Mouse (Mus musculus) lung, embryonic 15.5 days (tissue): ENCODE measurements around the gene Gper1. TPM values are rescaled to one million over a fixed set of nuclear protein-coding genes. Genes with fewer than 3 reads are reported as not detected.

Source experiments
- ATAC-seq: fragments of 200-750 bp; cut with Nextera tagmentation; 2 replicates; pipeline ENCODE4 v1.8.0; 2017; ENCODE audit warnings: moderate number of reproducible peaks, borderline replicate concordance; ENCODE audit not compliant: low FRiP score, low TSS enrichment; ENCODE audit errors: extremely low read depth
- H3K27ac ChIP-seq: fragments of 300-500 bp; sonication (generic); 2 replicates; pipeline ENCODE4 v1.5.1; 2015; ENCODE audit warnings: moderate library complexity, mild to moderate bottlenecking, inconsistent platforms
- H3K27me3 ChIP-seq: fragments of 300-500 bp; sonication (generic); 2 replicates; pipeline ENCODE4 v1.6.1; 2015; ENCODE audit warnings: inconsistent platforms
- H3K36me3 ChIP-seq: fragments of 300-500 bp; sonication (generic); 2 replicates; pipeline ENCODE4 v1.6.1; 2015; ENCODE audit warnings: inconsistent platforms
- H3K4me1 ChIP-seq: fragments of 300-500 bp; sonication (generic); 2 replicates; pipeline ENCODE4 v1.6.1; 2015; ENCODE audit warnings: inconsistent platforms
- H3K4me2 ChIP-seq: fragments of 300-500 bp; sonication (generic); 2 replicates; pipeline ENCODE4 v1.6.1; 2015; ENCODE audit warnings: inconsistent platforms, mild to moderate bottlenecking, moderate library complexity
- H3K4me3 ChIP-seq: fragments of 300-500 bp; sonication (generic); 2 replicates; pipeline ENCODE4 v1.5.1; 2015; ENCODE audit warnings: mild to moderate bottlenecking, inconsistent platforms
- H3K9ac ChIP-seq: fragments of 300-500 bp; sonication (generic); 2 replicates; pipeline ENCODE4 v1.6.1; 2015; ENCODE audit warnings: inconsistent platforms
- H3K9me3 ChIP-seq: fragments of 300-500 bp; sonication (generic); 2 replicates; pipeline ENCODE4 v1.6.1; 2016; ENCODE audit warnings: inconsistent platforms
- WGBS: fragments of 180-500 bp; shearing (Covaris S2); methylation state at CpG from one replicate; pipeline ENCODE4 v1.1.7; 2015; 5-methylcytosine and 5-hydroxymethylcytosine counted together
- polyA plus RNA-seq: library from polyadenylated mRNA; unstranded; fragments of >200 nt; fragmentation: Nextera tagmentation; extraction: Ambion mirVana; gene quantifications from 2 replicates; pipeline ENCODE4 v1.2.1, GENCODE M21; 2015

Gene Gper1
- polyA plus RNA-seq, 1 experiment from 2014 or later: 6.6 TPM

GRCm38 (mm10) chr5:139459938-139460337, 37.0 kb downstream of the Gper1 start:
- H3K4me2 ChIP-seq: peak overlapping the region; percentile 64
- H3K36me3 ChIP-seq: peaks cover 3% of the 10 kb centered on the region; the same call in 1 of the 2 replicates
- H3K4me3 ChIP-seq: peak overlapping the region; percentile 62
- H3K9me3 ChIP-seq: no peaks in the 10 kb centered on the region
- H3K27me3 ChIP-seq: no peaks in the 10 kb centered on the region
- H3K9ac ChIP-seq: peak overlapping the region; percentile 53
- H3K27ac ChIP-seq: no peak overlapping the region
- peak; percentile 15; the same call in 1 of the 2 replicates for ATAC-seq
- peaks cover 17% of the 10 kb centered on the region for H3K4me1 ChIP-seq
- 9% methylated on average over 10 of the region's 10 CpGs for WGBS

DNA sequence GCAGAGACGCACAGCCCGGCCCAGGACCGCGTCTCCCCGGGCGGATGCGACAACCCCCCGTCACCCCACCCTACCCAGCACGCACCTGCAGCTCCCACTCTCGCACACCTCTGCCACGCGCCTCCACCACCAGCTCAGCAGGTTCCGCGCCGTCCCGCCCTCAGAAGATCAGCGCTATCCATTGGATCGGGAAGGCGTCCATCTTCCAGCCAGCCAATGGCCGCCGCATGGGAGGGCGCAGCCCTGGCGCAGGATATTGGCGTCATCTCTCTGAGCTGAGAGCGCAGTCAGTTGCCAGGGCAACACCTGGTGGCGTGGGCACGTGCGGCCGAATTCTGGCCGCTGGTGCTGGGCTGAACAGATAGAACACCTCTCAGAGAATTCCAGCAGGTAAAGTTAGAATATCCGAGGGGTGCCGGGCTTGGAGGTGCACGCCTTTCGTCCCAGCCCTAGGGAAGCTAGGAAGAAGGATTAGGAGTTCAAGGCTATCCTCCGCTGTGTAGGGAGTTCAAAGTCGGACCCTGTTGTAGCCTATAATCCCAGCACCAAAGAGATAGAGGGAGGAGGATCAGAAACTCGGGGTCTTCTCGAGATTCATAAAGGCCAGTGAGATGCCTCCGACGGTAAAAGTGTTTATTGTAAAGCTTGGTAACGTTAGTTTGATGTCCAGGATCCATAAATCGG, 37.6 kb downstream of the Gper1 start, which contains the start of gene 3110082I17Rik:
TSS of gene 3110082I17Rik (minus strand) at position 144 of the 684 bp plus-strand sequence.
- Histone ChIP-seq H3K36me3 (no peaks in the 10 kb centered on the region), H3K9me3 (no peaks in the 10 kb centered on the region), H3K4me3 (peak within 1 kb of the TSS; percentile 62), H3K27ac (no peak within 1 kb of the TSS), H3K4me1 (peaks cover 17% of the 10 kb centered on the region), H3K9ac (peak within 1 kb of the TSS; percentile 53), H3K27me3 (no peaks in the 10 kb centered on the region), H3K4me2 (peak within 1 kb of the TSS; percentile 64)
- WGBS: 3% methylated on average over 42 of the region's 42 CpGs
- peak; percentile 98 for ATAC-seq

DNA sequence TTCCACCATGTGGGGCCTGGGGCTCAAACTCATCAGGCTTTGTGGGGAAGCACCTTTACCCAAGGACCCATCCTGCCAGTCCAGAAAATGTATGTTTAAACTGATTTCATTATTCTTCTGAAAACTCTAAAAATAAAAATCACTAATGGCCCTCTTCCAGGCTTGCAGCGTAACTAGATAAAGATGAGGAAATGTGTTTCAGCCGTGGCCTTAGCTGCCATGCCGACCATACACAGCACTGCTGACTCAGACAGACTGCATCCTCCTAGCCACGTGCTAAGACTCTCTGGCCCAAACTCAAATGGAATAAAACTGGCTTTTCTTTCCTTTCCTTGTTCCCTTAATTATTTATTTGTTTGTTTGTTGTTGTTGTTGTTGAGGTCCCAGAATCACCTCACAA, 41.9 kb downstream of the Gper1 start:
- Histone ChIP-seq H3K9me3 (no peaks in the 10 kb centered on the region), H3K4me2 (no peak overlapping the region), H3K9ac (no peak overlapping the region), H3K27me3 (no peaks in the 10 kb centered on the region), H3K36me3 (no peaks in the 10 kb centered on the region), H3K27ac (no peak overlapping the region), H3K4me3 (no peak overlapping the region), H3K4me1 (0 out of 2 replicates have a peak, but pooled peaks cover 1% of the 10 kb centered on the region)
- no peak for ATAC-seq
- 39% methylated on average over 4 of the region's 4 CpGs for WGBS

- H3K4me1 ChIP-seq: no peaks in the 10 kb centered on the region
- 51% methylated on average over 2 of the region's 2 CpGs for WGBS
- H3K27me3 ChIP-seq: no peaks in the 10 kb centered on the region
- no peak overlapping the region for H3K4me3 ChIP-seq
- H3K9ac ChIP-seq: no peak overlapping the region
- H3K4me2 ChIP-seq: no peak overlapping the region
- peaks cover 2% of the 10 kb centered on the region; the same call in 1 of the 2 replicates for H3K36me3 ChIP-seq
- H3K9me3 ChIP-seq: no peaks in the 10 kb centered on the region
- H3K27ac ChIP-seq: no peak overlapping the region
- no peak for ATAC-seq
Observed at GRCm38 (mm10) chr5:139466373-139466772, 43.4 kb downstream of the Gper1 start.

DNA sequence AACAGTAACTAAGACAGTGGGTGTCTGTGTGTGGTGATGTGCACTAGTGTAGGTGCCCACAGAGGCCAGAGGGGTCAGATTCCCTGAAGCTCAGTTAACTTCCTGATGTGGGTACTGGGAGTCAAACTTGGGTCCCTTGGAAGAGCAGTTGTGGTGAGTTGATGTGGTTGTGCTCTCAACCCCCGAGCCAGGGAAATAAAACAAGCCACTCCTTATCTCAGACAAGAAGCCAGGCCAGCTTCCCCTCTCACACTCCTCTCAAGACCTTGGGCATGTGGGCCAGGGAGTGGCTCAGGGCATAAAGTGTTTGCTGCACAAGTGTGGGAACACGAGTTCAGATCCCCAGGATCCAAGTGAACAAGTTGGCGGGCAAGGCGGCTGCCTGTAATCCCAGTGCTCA, 43.9 kb downstream of the Gper1 start:
- Histone ChIP-seq H3K9me3 (no peaks in the 10 kb centered on the region), H3K4me3 (no peak overlapping the region), H3K9ac (no peak overlapping the region), H3K27ac (no peak overlapping the region), H3K4me2 (no peak overlapping the region), H3K36me3 (peaks cover 6% of the 10 kb centered on the region; the same call in 1 of the 2 replicates), H3K27me3 (no peaks in the 10 kb centered on the region), H3K4me1 (no peaks in the 10 kb centered on the region)
- 55% methylated on average over 4 of the region's 4 CpGs for WGBS
- ATAC-seq: no peak

DNA sequence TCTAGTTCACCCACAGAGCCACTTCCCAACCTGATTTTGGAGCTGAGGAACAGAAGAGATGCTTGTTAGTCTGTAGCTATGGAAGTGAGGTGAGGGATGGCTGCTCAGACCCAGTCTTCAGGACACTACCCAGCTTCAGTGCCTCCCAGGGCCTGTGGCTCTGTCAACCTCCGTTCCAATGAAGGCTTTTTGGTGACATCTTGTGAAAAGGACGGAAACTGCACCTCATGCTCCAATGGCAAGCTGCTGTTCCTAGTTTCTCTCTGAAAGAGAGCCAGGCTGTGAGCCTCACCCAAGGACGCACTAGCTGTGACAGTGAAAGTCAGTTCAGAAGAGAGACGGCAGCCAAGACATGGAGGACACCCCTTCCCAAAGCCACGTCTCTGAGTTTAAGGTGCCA, 45.0 kb downstream of the Gper1 start:
- Histone ChIP-seq H3K4me1 (no peaks in the 10 kb centered on the region), H3K9me3 (no peaks in the 10 kb centered on the region), H3K4me2 (no peak overlapping the region), H3K9ac (no peak overlapping the region), H3K27ac (no peak overlapping the region), H3K4me3 (no peak overlapping the region), H3K36me3 (peaks cover 18% of the 10 kb centered on the region), H3K27me3 (no peaks in the 10 kb centered on the region)
- ATAC-seq: no peak
- WGBS: 40% methylated on average over 5 of the region's 5 CpGs

- WGBS: 83% methylated on average over 9 of the region's 9 CpGs
- Histone ChIP-seq H3K4me1 (no peaks in the 10 kb centered on the region), H3K36me3 (peaks cover 82% of the 10 kb centered on the region), H3K27ac (no peak overlapping the region), H3K4me3 (no peak overlapping the region), H3K9me3 (no peaks in the 10 kb centered on the region), H3K4me2 (no peak overlapping the region), H3K27me3 (no peaks in the 10 kb centered on the region), H3K9ac (no peak overlapping the region)
- ATAC-seq: no peak
Observed at GRCm38 (mm10) chr5:139474741-139475140, 51.8 kb downstream of the Gper1 start.

Other genes with a start within 250 kb of the Gper1 start
- gene Sun1, start 222.5 kb upstream of the Gper1 start, polyA plus RNA-seq: 48.7 and 52.7 TPM in 2 replicates
- gene Get4, start 170.8 kb upstream of the Gper1 start, polyA plus RNA-seq: 186 TPM in 2 replicates
- 5.8 and 6.2 TPM in 2 replicates for gene Adap1, start 97.5 kb upstream of the Gper1 start, polyA plus RNA-seq
- 89.6 and 92.9 TPM in 2 replicates for gene Cox19, start 71.7 kb upstream of the Gper1 start, polyA plus RNA-seq
- gene Cyp2w1, start 70.5 kb upstream of the Gper1 start, polyA plus RNA-seq: 0.10 TPM in 1 of 2 replicates, not detected in the other
- gene Gpr146, start 45.5 kb upstream of the Gper1 start, polyA plus RNA-seq: 5.2 and 6.3 TPM in 2 replicates
- gene C130050O18Rik, start 17.9 kb upstream of the Gper1 start, polyA plus RNA-seq: 0.86 and 1.0 TPM in 2 replicates
- gene 3110082I17Rik, start 37.4 kb downstream of the Gper1 start, polyA plus RNA-seq: 40.0 and 41.8 TPM in 2 replicates
- 7.7 and 9.5 TPM in 2 replicates for gene Zfand2a, start 61.4 kb downstream of the Gper1 start, polyA plus RNA-seq
- 0.09 TPM in 1 of 2 replicates, not detected in the other for gene Uncx, start 120.3 kb downstream of the Gper1 start, polyA plus RNA-seq